Mouse (Mus musculus) erythroblast, adult 5-6 weeks (primary cell): Measurements from ENCODE around the gene Fosb. TPM values are rescaled to one million over a fixed set of nuclear protein-coding genes. Genes with fewer than 3 reads are reported as not detected.
A peak's percentile ranks its signal among the peaks of the same experiment; 100 is the strongest.

Experiments
- ATAC-seq: replicated peaks from 2 replicates; pipeline ENCODE4 v1.8.0; 2016; ENCODE audit warnings: moderate number of reproducible peaks, mild to moderate bottlenecking, moderate TSS enrichment, inconsistent platforms; ENCODE audit not compliant: poor library complexity, low FRiP score, severe bottlenecking
- total RNA-seq, 2 experiments: library from RNA; stranded (forward) in 1 of 2; stranded (reverse) in 1 of 2; fragments of 150-400 nt in 1 of 2; fragments of 200-764, 138-1000 nt in 1 of 2; gene quantifications; 2 replicates each; pipeline versions ENCODE4 v1.2.3 to v1.2.4; 2015 to 2017; ENCODE audit warnings: low replicate concordance in 2 of 2

Fosb gene
- total RNA-seq, 2 experiments from 2014 or later: 2.2 to 3.1 TPM

DNA sequence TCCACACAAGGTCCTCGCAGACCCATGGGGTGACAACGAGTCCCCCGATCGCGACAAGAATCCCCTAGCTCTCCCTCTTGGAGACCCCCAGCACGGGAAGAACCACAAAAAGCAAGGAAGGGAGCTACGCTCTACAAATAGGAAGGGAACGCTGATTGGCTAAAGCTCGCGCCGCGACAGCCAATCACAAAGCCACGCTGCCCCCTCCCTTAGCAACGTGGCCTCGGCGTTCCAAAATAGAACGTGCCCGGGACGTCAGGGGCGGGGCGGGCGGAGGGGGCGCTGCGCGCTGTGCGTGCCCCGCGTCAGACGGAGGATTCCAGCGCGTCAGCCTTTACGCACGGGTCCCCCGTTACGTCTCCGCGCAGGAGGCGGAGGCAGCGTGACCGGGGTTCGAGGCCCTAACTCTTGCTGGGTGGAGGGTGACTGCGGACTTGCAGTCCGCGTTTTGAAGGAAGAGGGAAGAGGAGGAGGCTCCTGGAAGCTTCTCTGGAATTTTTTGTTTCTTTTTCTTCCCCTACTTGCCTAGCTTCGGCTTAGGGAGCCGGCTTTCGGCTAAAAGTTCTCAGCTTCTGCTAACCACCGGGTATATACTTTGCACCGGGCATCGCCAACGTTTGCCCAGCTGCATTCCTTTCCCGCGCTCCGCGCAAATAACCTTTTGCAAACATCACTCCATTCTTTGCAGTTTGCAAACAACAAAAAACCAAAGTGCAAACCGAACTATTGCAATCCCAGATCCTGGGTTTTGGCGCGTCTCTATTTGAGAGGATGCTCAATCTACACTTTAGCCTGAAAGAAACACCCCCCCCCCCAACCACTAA is 1.2 kb downstream of the Fosb start:
- peak; percentile 77 for ATAC-seq

GRCm38 (mm10) chr7:19307739-19308453 is 2.0 kb downstream of the Fosb start:
- ATAC-seq: peak; percentile 25; the same call in 1 of the 2 replicates

DNA sequence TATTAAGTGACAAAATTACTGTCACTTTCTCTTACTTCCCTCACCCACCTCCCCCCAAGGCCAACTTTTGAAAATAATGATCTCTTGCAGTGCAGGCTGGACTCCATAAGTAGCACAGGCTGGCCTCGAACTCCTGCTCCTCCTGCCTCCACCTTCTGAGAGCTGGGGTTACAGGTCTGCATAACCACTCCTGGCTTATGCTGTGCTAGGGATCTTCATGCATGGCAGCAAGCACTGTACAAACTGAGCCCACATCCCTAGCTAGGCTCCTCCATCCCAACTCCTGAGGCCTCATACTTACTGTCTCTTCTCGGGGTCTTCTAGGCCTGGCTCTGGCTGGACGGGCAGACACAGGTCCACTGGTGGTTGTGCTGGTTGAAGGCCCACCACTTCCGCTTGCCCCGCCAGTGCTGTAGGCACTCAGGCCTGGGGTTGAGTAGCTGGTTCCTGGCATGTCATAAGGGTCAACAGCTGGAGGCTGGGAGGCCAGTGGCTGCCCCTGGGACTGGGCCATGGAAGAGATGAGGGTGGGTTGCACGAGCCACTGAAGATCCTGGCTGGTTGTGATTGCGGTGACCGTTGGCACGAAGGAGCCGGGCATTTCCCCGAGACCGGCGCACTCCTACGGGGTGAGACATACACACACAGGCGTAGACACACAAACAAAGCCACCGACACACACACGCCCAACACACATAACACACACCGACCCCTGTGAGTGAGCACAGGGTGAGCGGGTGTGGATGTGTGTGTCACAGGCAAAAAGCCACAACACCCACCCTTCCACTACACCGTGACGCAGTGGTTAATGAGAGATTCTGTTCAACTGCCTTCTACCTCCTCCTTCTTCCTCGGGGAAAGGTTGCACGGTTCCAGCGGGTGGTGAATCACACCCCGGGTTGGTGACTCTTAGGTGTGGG is 2.8 kb downstream of the Fosb start:
- no peak for ATAC-seq

- ATAC-seq: no peak
Observed at GRCm38 (mm10) chr7:19305796-19306765, 3.8 kb downstream of the Fosb start.

- ATAC-seq: no peak
Observed at GRCm38 (mm10) chr7:19305413-19305735, 4.5 kb downstream of the Fosb start.

- ATAC-seq: no peak
Observed at GRCm38 (mm10) chr7:19304501-19305412, 5.1 kb downstream of the Fosb start.

DNA sequence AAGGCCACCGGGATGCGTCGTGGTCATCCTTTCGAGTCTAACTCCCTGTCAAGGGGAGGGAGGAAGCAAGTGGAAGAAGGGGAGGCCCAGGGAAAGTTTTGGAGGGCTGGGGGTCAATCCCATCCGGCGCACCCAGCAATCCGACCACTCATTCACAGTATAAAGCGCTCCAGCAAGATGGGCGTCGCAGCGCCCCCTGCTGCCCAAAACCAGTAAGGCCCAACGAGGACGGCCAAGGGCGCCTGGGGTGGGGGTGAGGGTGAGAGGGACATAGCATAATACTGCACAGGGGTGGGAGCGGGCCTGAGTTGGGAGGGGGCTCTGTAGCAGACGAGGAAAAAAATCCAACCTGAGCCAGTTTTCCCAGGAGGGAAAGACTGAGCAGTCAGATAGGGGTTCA is 6.1 kb downstream of the Fosb start:
- no peak for ATAC-seq

GRCm38 (mm10) chr7:19303046-19303305 is 6.9 kb downstream of the Fosb start:
- ATAC-seq: no peak

DNA sequence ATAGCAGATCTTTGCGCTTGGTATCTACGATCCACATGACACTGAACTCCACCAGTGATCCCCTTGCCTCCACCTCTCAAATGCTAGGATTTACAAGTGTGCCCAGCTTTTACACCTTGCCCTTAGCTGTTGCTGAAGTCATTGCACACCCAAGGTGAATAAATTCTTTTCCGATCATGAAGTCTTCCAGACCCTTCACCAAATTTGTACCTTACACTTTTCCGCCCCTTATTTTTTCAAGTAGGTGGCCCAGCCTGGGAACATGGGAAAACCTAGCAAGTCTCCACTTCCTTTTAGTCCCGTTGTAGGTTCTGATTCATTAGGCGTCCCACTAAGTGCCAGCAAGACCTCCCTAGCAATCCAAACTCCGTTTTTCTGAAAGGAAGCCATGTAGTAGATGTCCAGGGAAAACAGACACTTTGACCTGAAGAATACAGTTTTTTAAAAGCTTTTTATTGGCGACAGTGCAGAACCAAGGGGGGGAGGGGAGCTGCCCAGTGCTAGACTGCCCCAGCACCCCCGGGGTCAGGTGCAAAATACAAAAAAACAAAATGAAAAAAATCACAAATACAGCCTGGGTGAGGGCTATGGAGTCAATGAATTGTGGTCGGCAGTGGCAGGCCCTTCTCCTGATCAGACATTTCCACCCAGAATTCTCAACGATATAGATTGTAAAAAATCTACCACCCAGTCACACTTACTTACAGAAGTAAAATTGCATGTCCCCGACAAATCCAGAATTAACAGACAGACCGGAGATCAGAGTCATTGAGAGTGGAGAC is 7.4 kb downstream of the Fosb start:
- no peak for ATAC-seq

GRCm38 (mm10) chr7:19301461-19302263 is 8.2 kb downstream of the Fosb start:
- no peak for ATAC-seq

- peak; percentile 79 for ATAC-seq
Observed at GRCm38 (mm10) chr7:19300501-19301421, 9.1 kb downstream of the Fosb start.

GRCm38 (mm10) chr7:19299194-19299593 is 10.7 kb downstream of the Fosb start:
- no peak for ATAC-seq

DNA sequence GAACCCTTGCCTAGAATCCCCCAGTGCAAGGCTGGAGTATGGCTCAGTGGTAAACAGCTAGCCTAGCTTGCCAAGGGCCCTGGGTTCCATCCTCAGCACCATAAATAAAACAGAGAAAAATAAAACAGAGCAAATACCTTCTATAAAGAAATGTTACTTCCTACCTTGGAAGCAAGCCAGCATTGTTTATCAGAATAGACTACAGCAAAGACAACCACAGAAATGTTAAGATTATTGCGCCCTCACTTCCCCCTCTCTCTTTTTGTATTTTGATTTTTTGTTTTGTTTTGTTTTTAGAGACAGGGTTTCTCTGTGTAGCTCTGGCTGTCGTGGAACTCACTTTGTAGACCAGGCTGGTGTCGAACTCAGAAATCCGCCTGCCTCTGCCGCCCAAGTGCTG is 12.1 kb downstream of the Fosb start:
- no peak for ATAC-seq

GRCm38 (mm10) chr7:19297034-19297433 is 12.8 kb downstream of the Fosb start:
- no peak for ATAC-seq

DNA sequence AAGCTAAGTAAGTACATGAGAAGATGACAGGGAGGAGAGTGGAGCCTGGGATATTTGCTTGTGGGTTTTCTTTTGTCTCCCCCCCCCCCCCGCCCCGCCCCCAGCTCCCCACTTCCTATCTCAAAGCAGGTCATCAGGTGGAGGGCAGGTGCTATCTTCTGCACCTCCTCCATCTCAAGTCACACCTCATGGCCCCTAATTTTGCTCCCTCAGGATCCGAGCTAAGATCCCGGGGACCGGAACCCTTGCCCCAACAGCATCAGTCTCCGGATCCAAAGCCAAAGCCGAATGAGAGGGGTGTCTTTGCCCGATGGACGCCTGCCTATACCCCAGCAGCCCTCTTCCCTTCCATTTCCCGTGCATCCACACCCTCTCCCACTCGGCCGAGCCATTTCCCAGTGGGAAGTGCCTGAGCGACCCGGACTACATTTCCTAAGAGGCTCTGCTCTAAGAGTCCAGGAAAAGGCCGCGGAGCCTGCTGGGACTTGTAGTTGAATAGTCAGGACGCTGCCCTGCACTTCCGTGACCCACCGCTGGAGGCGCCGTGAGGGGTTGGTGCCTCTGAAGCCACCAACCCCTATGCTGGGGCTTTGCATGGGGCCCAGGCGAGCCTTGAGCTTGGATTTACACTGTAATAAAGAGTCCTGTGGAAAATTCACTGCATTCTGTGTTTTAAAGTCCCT is 14.2 kb downstream of the Fosb start:
- ATAC-seq: peak; percentile 72
